Mouse (Mus musculus): ENCODE measurements at regions not wholly inside any gene's neighbourhood (a gene's known extent, or its start where the extent isn't known, plus 50 kb on each side); places are given as distances from the start of the nearest gene placed in this dataset.

GRCm38 (mm10) chr10:98424450-98424849 is 489.8 kb upstream of the Atp2b1 start:
- Histone ChIP-seq H3K4me1 (replicated peaks; ENCODE audit: control insufficient read depth, insufficient read depth, low read length) (no peaks in the 10 kb centered on the region), H3K4me3 (ENCODE audit: control insufficient read depth, insufficient read depth, low read length) (no peak overlapping the region), H3K27me3 (ENCODE audit: control insufficient read depth, insufficient read depth, low read length) (no peaks in the 10 kb centered on the region), H3K27ac (ENCODE audit: control insufficient read depth, insufficient read depth, low read length) (no peak overlapping the region), H3K36me3 (ENCODE audit: control insufficient read depth, insufficient read depth, low read length) (no peaks in the 10 kb centered on the region)
- 97% methylated on average over 1 of the region's 1 CpGs for WGBS
- TF ChIP-seq POLR2A (IDR thresholded peaks at IDR 0.05; ENCODE audit: control insufficient read depth, extremely low read depth, insufficient read depth, low read length, poor library complexity), result no peak
- TF ChIP-seq CTCF (IDR thresholded peaks at IDR 0.05; ENCODE audit: borderline replicate concordance, control insufficient read depth, extremely low read depth, insufficient read depth, low read length, poor library complexity), result no peak
- DNase-seq, result no peak

- no peaks in the 10 kb centered on the region for H3K27me3 ChIP-seq (ENCODE audit: control insufficient read depth, insufficient read depth, low read length)
- no peak overlapping the region for H3K27ac ChIP-seq (ENCODE audit: control insufficient read depth, insufficient read depth, low read length)
- 97% methylated on average over 3 of the region's 3 CpGs for WGBS
- H3K36me3 ChIP-seq (ENCODE audit: control insufficient read depth, insufficient read depth, low read length), result no peaks in the 10 kb centered on the region
- TF ChIP-seq POLR2A (IDR thresholded peaks at IDR 0.05; ENCODE audit: control insufficient read depth, extremely low read depth, insufficient read depth, low read length, poor library complexity) (no peak), CTCF (IDR thresholded peaks at IDR 0.05; ENCODE audit: borderline replicate concordance, control insufficient read depth, extremely low read depth, insufficient read depth, low read length, poor library complexity) (no peak)
- DNase-seq, result no peak
- no peak overlapping the region for H3K4me3 ChIP-seq (ENCODE audit: control insufficient read depth, insufficient read depth, low read length)
- H3K4me1 ChIP-seq (replicated peaks; ENCODE audit: control insufficient read depth, insufficient read depth, low read length), result no peaks in the 10 kb centered on the region
These were observed 479.2 kb upstream of the Atp2b1 start for GRCm38 (mm10) chr10:98434974-98435373.

- Histone ChIP-seq H3K27me3 (ENCODE audit: control insufficient read depth, insufficient read depth, low read length) (no peaks in the 10 kb centered on the region), H3K36me3 (ENCODE audit: control insufficient read depth, insufficient read depth, low read length) (no peaks in the 10 kb centered on the region), H3K4me1 (replicated peaks; ENCODE audit: control insufficient read depth, insufficient read depth, low read length) (no peaks in the 10 kb centered on the region), H3K27ac (ENCODE audit: control insufficient read depth, insufficient read depth, low read length) (no peak overlapping the region), H3K4me3 (ENCODE audit: control insufficient read depth, insufficient read depth, low read length) (no peak overlapping the region)
- DNase-seq, result no peak
- no peak for TF ChIP-seq POLR2A (IDR thresholded peaks at IDR 0.05; ENCODE audit: control insufficient read depth, extremely low read depth, insufficient read depth, low read length, poor library complexity)
- TF ChIP-seq CTCF (IDR thresholded peaks at IDR 0.05; ENCODE audit: borderline replicate concordance, control insufficient read depth, extremely low read depth, insufficient read depth, low read length, poor library complexity), result no peak
- 96% methylated on average over 2 of the region's 2 CpGs for WGBS
These were observed 452.7 kb upstream of the Atp2b1 start for GRCm38 (mm10) chr10:98461538-98461937.

- Histone ChIP-seq H3K4me3 (ENCODE audit: control insufficient read depth, insufficient read depth, low read length) (no peak overlapping the region), H3K27me3 (ENCODE audit: control insufficient read depth, insufficient read depth, low read length) (no peaks in the 10 kb centered on the region), H3K36me3 (ENCODE audit: control insufficient read depth, insufficient read depth, low read length) (no peaks in the 10 kb centered on the region), H3K27ac (ENCODE audit: control insufficient read depth, insufficient read depth, low read length) (no peak overlapping the region), H3K4me1 (replicated peaks; ENCODE audit: control insufficient read depth, insufficient read depth, low read length) (no peaks in the 10 kb centered on the region)
- 93% methylated on average over 3 of the region's 3 CpGs for WGBS
- TF ChIP-seq CTCF (IDR thresholded peaks at IDR 0.05; ENCODE audit: borderline replicate concordance, control insufficient read depth, extremely low read depth, insufficient read depth, low read length, poor library complexity), result no peak
- no peak for TF ChIP-seq POLR2A (IDR thresholded peaks at IDR 0.05; ENCODE audit: control insufficient read depth, extremely low read depth, insufficient read depth, low read length, poor library complexity)
- DNase-seq, result no peak
These were observed 439.6 kb upstream of the Atp2b1 start for GRCm38 (mm10) chr10:98474581-98474980.

GRCm38 (mm10) chr10:98485751-98486681 is 428.2 kb upstream of the Atp2b1 start:
- H3K4me3 ChIP-seq (ENCODE audit: control insufficient read depth, insufficient read depth, low read length), result no peak overlapping the region

GRCm38 (mm10) chr10:98494354-98494753 is 419.9 kb upstream of the Atp2b1 start:
- WGBS, result 12% methylated on average over 8 of the region's 8 CpGs
- no peak overlapping the region for H3K4me3 ChIP-seq (ENCODE audit: control insufficient read depth, insufficient read depth, low read length)
- no peak for TF ChIP-seq POLR2A (IDR thresholded peaks at IDR 0.05; ENCODE audit: control insufficient read depth, extremely low read depth, insufficient read depth, low read length, poor library complexity)
- TF ChIP-seq CTCF (IDR thresholded peaks at IDR 0.05; ENCODE audit: borderline replicate concordance, control insufficient read depth, extremely low read depth, insufficient read depth, low read length, poor library complexity), result peak; percentile 34; the same call in 1 of the 2 replicates
- H3K27me3 ChIP-seq (ENCODE audit: control insufficient read depth, insufficient read depth, low read length), result no peaks in the 10 kb centered on the region
- DNase-seq, result peak; percentile 56
- no peaks in the 10 kb centered on the region for H3K36me3 ChIP-seq (ENCODE audit: control insufficient read depth, insufficient read depth, low read length)
- H3K4me1 ChIP-seq (replicated peaks; ENCODE audit: control insufficient read depth, insufficient read depth, low read length), result no peaks in the 10 kb centered on the region
- no peak overlapping the region for H3K27ac ChIP-seq (ENCODE audit: control insufficient read depth, insufficient read depth, low read length)

More at GRCm38 (mm10) chr10:98485751-98486681, 428.2 kb upstream of the Atp2b1 start:
- Histone ChIP-seq H3K4me1 (replicated peaks; ENCODE audit: control insufficient read depth, insufficient read depth, low read length) (no peaks in the 10 kb centered on the region), H3K27me3 (ENCODE audit: control insufficient read depth, insufficient read depth, low read length) (no peaks in the 10 kb centered on the region), H3K27ac (ENCODE audit: control insufficient read depth, insufficient read depth, low read length) (no peak overlapping the region), H3K36me3 (ENCODE audit: control insufficient read depth, insufficient read depth, low read length) (no peaks in the 10 kb centered on the region)
- TF ChIP-seq POLR2A (IDR thresholded peaks at IDR 0.05; ENCODE audit: control insufficient read depth, extremely low read depth, insufficient read depth, low read length, poor library complexity) (no peak), CTCF (IDR thresholded peaks at IDR 0.05; ENCODE audit: borderline replicate concordance, control insufficient read depth, extremely low read depth, insufficient read depth, low read length, poor library complexity) (no peak)
- 91% methylated on average over 20 of the region's 20 CpGs for WGBS
- no peak for DNase-seq
